Mouse (Mus musculus) myocyte (in vitro differentiated cells): Measurements from ENCODE around the gene Tff3. TPM values are rescaled to one million over a fixed set of nuclear protein-coding genes. Genes with fewer than 3 reads are reported as not detected.

Experiments
- H3K27me3 ChIP-seq: one replicate; pipeline ENCODE4 v1.6.1; 2011; ENCODE audit not compliant: control insufficient read depth, insufficient read depth, insufficient read length
- H3K36me3 ChIP-seq: one replicate; pipeline ENCODE4 v1.6.1; 2011; ENCODE audit not compliant: control insufficient read depth, insufficient read depth
- H3K4me2 ChIP-seq: one replicate; pipeline ENCODE4 v1.6.1; 2011; ENCODE audit warnings: low read depth, control low read depth
- H3K4me3 ChIP-seq: one replicate; pipeline ENCODE4 v1.5.1; 2011; ENCODE audit warnings: mild to moderate bottlenecking, control low read depth, moderate library complexity
- H3K79me2 ChIP-seq: one replicate; pipeline ENCODE4 v1.6.1; 2011; ENCODE audit not compliant: control insufficient read depth, insufficient read depth
- H3ac ChIP-seq: one replicate; pipeline ENCODE4 v1.6.1; 2011; ENCODE audit not compliant: control insufficient read depth, insufficient read length
- CEBPB ChIP-seq: IDR thresholded peaks from 2 replicates; pipeline ENCODE4 v1.6.1; 2011; ENCODE audit warnings: mild to moderate bottlenecking, moderate library complexity; ENCODE audit not compliant: poor library complexity, insufficient read depth, severe bottlenecking
- E2F4 ChIP-seq: IDR thresholded peaks from one replicate; pipeline ENCODE4 v1.6.1; 2011; ENCODE audit warnings: mild to moderate bottlenecking, control low read depth, moderate library complexity; ENCODE audit not compliant: insufficient read depth
- MAX ChIP-seq: IDR thresholded peaks from one replicate; pipeline ENCODE4 v1.6.1; 2011; ENCODE audit warnings: low read depth, mild to moderate bottlenecking, control low read depth
- MYOD1 ChIP-seq, 3 experiments: IDR thresholded peaks; one replicate each; pipeline ENCODE4 v1.6.1; 2011; ENCODE audit warnings: control low read depth in 2 of 3, low read depth in 2 of 3, mild to moderate bottlenecking in 2 of 3, moderate library complexity in 1 of 3; ENCODE audit not compliant: insufficient read length in 2 of 3, control insufficient read depth in 1 of 3
- MYOG ChIP-seq, 3 experiments: IDR thresholded peaks; one replicate each; pipeline ENCODE4 v1.6.1; 2011; ENCODE audit warnings: control low read depth in 2 of 3, low read depth in 2 of 3, mild to moderate bottlenecking in 2 of 3; ENCODE audit not compliant: insufficient read length in 2 of 3, control insufficient read depth in 1 of 3, insufficient read depth in 1 of 3
- POLR2A ChIP-seq: IDR thresholded peaks from one replicate; pipeline ENCODE4 v1.6.1; 2011; ENCODE audit warnings: low read depth, mild to moderate bottlenecking, control low read depth, moderate library complexity; ENCODE audit not compliant: insufficient read length
- POLR2AphosphoS2 ChIP-seq: IDR thresholded peaks from one replicate; pipeline ENCODE4 v1.6.1; 2011; ENCODE audit warnings: low read depth, control low read depth; ENCODE audit not compliant: insufficient read length
- REST ChIP-seq: IDR thresholded peaks from one replicate; pipeline ENCODE4 v1.6.1; 2011; ENCODE audit warnings: mild to moderate bottlenecking, control low read depth, moderate library complexity; ENCODE audit not compliant: insufficient read depth, insufficient read length
- SRF ChIP-seq: IDR thresholded peaks from one replicate; pipeline ENCODE4 v1.6.1; 2011; ENCODE audit warnings: low read depth; ENCODE audit not compliant: control insufficient read depth, insufficient read length
- TCF12 ChIP-seq: IDR thresholded peaks from one replicate; pipeline ENCODE4 v1.6.1; 2011; ENCODE audit warnings: mild to moderate bottlenecking, control low read depth; ENCODE audit not compliant: poor library complexity, insufficient read depth, severe bottlenecking
- TCF3 ChIP-seq: IDR thresholded peaks from one replicate; pipeline ENCODE4 v1.6.1; 2011; ENCODE audit warnings: low read depth, control low read depth; ENCODE audit not compliant: insufficient read length
- USF1 ChIP-seq: IDR thresholded peaks from one replicate; pipeline ENCODE4 v1.6.1; 2011; ENCODE audit warnings: low read depth, mild to moderate bottlenecking, control low read depth, moderate library complexity
- polyA plus RNA-seq: library from polyadenylated mRNA; unstranded; fragments of >200 nt; fragmentation: generic; extraction: Trizol; gene quantifications from one replicate; pipeline ENCODE4 v1.2.1, GENCODE M21; 2012; ENCODE audit warnings: missing spikeins

Gene Tff3
- polyA plus RNA-seq, 1 experiment, result not detected

DNA sequence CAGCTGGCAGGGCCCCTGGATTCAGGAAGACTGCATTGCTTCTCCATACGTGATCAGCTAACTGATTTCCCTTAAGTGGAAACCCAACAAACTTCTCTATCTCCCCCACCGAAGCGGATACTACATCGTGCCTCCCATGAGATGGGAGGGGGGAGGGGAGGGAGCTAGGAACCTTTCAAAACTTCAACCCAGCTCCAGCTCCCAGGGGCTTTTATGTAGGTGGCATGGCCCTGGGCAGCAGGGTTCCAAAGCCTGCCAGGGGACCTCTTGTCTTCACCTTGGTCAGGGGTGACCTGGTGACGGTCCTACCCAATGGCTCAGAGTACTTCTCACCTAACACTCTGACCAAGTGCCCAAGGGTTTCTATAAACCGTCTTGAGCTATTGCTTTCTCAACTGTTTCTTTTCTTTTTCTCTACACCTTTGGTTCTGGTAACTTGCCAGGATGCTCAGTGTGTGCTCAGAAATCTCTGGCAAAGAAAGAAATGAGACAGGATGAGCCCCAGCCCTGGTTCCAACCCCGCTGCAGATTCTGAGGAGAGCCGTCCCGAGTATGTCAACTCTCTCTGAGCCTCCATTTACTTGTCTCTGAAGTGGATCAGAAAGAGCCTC lies 633 bp downstream of the Tff3 start:
- Histone ChIP-seq H3K4me3 (no peak overlapping the region), H3K27me3 (no peaks in the 10 kb centered on the region), H3ac (no peak overlapping the region), H3K4me2 (no peak overlapping the region), H3K79me2 (no peaks in the 10 kb centered on the region), H3K36me3 (no peaks in the 10 kb centered on the region)
- no peak for TF ChIP-seq CEBPB
- TF ChIP-seq REST, result no peak
- no peak for TF ChIP-seq TCF12
- TF ChIP-seq TCF3, result no peak
- TF ChIP-seq POLR2A, result no peak
- no peak for TF ChIP-seq USF1
- no peak for TF ChIP-seq E2F4
- no peak for TF ChIP-seq MAX
- TF ChIP-seq MYOD1 (IDR thresholded peaks at IDR 0.05; ENCODE audit: control insufficient read depth in 1 of 3, insufficient read length in 2 of 3, low read depth in 2 of 3), result no peak
- TF ChIP-seq SRF, result no peak
- no peak for TF ChIP-seq POLR2AphosphoS2
- TF ChIP-seq MYOG (IDR thresholded peaks at IDR 0.05; ENCODE audit: control insufficient read depth in 1 of 3, insufficient read depth in 1 of 3, insufficient read length in 2 of 3, low read depth in 2 of 3), result no peak

- Histone ChIP-seq H3K4me2 (no peak overlapping the region), H3K79me2 (no peaks in the 10 kb centered on the region), H3K36me3 (no peaks in the 10 kb centered on the region), H3K27me3 (no peaks in the 10 kb centered on the region), H3ac (no peak overlapping the region), H3K4me3 (no peak overlapping the region)
- no peak for TF ChIP-seq POLR2AphosphoS2
- no peak for TF ChIP-seq SRF
- no peak for TF ChIP-seq TCF3
- no peak for TF ChIP-seq E2F4
- TF ChIP-seq POLR2A, result no peak
- no peak for TF ChIP-seq REST
- TF ChIP-seq USF1, result no peak
- TF ChIP-seq MYOD1 (IDR thresholded peaks at IDR 0.05; ENCODE audit: control insufficient read depth in 1 of 3, insufficient read length in 2 of 3, low read depth in 2 of 3), result no peak
- TF ChIP-seq MYOG (IDR thresholded peaks at IDR 0.05; ENCODE audit: control insufficient read depth in 1 of 3, insufficient read depth in 1 of 3, insufficient read length in 2 of 3, low read depth in 2 of 3), result no peak
- no peak for TF ChIP-seq TCF12
- no peak for TF ChIP-seq CEBPB
- TF ChIP-seq MAX, result no peak
These were observed 3.7 kb downstream of the Tff3 start for GRCm38 (mm10) chr17:31125548-31126266.

DNA sequence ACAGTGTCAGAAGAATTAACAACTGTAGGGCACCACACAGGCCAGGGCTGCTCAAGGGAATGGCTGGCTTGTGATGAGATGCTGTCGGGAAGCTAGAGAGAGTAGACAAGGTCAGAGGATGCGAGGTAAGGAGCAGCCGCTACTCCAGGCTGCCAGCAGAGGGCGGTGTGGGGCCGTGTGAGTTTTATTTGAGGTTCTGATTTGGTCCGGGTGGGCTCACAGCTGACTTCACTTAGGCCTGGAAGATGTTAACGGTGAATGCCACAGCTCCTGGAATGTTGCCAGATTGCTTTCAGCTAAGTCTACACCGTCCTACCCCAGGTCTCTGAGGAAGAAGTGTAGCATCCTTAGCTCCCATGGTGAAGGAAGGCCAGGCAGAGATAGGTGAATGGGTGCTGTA lies 7.5 kb downstream of the Tff3 start:
- H3K36me3 ChIP-seq, result no peaks in the 10 kb centered on the region
- TF ChIP-seq TCF12, result no peak
- no peak for TF ChIP-seq USF1
- no peak for TF ChIP-seq TCF3
- no peak for TF ChIP-seq POLR2A
- no peak for TF ChIP-seq SRF
- TF ChIP-seq E2F4, result no peak
- no peak for TF ChIP-seq MAX
- TF ChIP-seq POLR2AphosphoS2, result no peak
- TF ChIP-seq CEBPB, result no peak
- TF ChIP-seq MYOG (IDR thresholded peaks at IDR 0.05; ENCODE audit: control insufficient read depth in 1 of 3, insufficient read depth in 1 of 3, insufficient read length in 2 of 3, low read depth in 2 of 3), result no peak
- no peak for TF ChIP-seq REST
- TF ChIP-seq MYOD1 (IDR thresholded peaks at IDR 0.05; ENCODE audit: control insufficient read depth in 1 of 3, insufficient read length in 2 of 3, low read depth in 2 of 3), result no peak

GRCm38 (mm10) chr17:31119429-31119828 lies 10.0 kb downstream of the Tff3 start:
- no peaks in the 10 kb centered on the region for H3K79me2 ChIP-seq
- no peaks in the 10 kb centered on the region for H3K27me3 ChIP-seq
- H3K4me3 ChIP-seq, result no peak overlapping the region
- no peak overlapping the region for H3K4me2 ChIP-seq
- no peaks in the 10 kb centered on the region for H3K36me3 ChIP-seq
- no peak overlapping the region for H3ac ChIP-seq
- no peak for TF ChIP-seq POLR2A
- no peak for TF ChIP-seq SRF
- no peak for TF ChIP-seq TCF3
- no peak for TF ChIP-seq MAX
- TF ChIP-seq MYOD1 (IDR thresholded peaks at IDR 0.05; ENCODE audit: control insufficient read depth in 1 of 3, insufficient read length in 2 of 3, low read depth in 2 of 3), result no peak
- TF ChIP-seq CEBPB, result no peak
- no peak for TF ChIP-seq POLR2AphosphoS2
- TF ChIP-seq USF1, result no peak
- TF ChIP-seq E2F4, result no peak
- TF ChIP-seq TCF12, result no peak
- TF ChIP-seq REST, result no peak
- TF ChIP-seq MYOG (IDR thresholded peaks at IDR 0.05; ENCODE audit: control insufficient read depth in 1 of 3, insufficient read depth in 1 of 3, insufficient read length in 2 of 3, low read depth in 2 of 3), result no peak

More for the DNA sequence above, 7.5 kb downstream of the Tff3 start:
- Histone ChIP-seq H3ac (no peak overlapping the region), H3K4me2 (no peak overlapping the region), H3K79me2 (no peaks in the 10 kb centered on the region), H3K27me3 (no peaks in the 10 kb centered on the region), H3K4me3 (no peak overlapping the region)
